Mouse (Mus musculus): ENCODE measurements around the gene Mybphl.

Mybphl gene

GRCm38 (mm10) chr3:108364270-108364995, at the start of gene Mybphl:
TSS of gene Mybphl (plus strand) at chr3:108364911.
- DNase-seq (ENCODE audit: low read depth, low spot score) = no peak

- DNase-seq (ENCODE audit: low read depth, low spot score) = no peak
These were observed 46.2 kb upstream of the Mybphl start for GRCm38 (mm10) chr3:108318517-108318916.

- DNase-seq (ENCODE audit: low read depth, low spot score) = no peak
These were observed 43.0 kb upstream of the Mybphl start for GRCm38 (mm10) chr3:108321671-108322070.

- no peak for DNase-seq (ENCODE audit: low read depth, low spot score)
These were observed 42.6 kb upstream of the Mybphl start for GRCm38 (mm10) chr3:108322136-108322535.

- DNase-seq (ENCODE audit: low read depth, low spot score) = no peak
These were observed 41.7 kb upstream of the Mybphl start for GRCm38 (mm10) chr3:108322962-108323361.

- no peak for DNase-seq (ENCODE audit: low read depth, low spot score)
These were observed 39.9 kb upstream of the Mybphl start for GRCm38 (mm10) chr3:108324837-108325236.

- DNase-seq (ENCODE audit: low read depth, low spot score) = no peak
These were observed 39.2 kb upstream of the Mybphl start for GRCm38 (mm10) chr3:108325521-108325920.

- no peak for DNase-seq (ENCODE audit: low read depth, low spot score)
These were observed 37.4 kb upstream of the Mybphl start for GRCm38 (mm10) chr3:108327275-108327674.

- DNase-seq (ENCODE audit: low read depth, low spot score) = no peak
These were observed 36.8 kb upstream of the Mybphl start for GRCm38 (mm10) chr3:108327916-108328315.

- DNase-seq (ENCODE audit: low read depth, low spot score) = no peak
These were observed 36.3 kb upstream of the Mybphl start for GRCm38 (mm10) chr3:108328441-108328841.

GRCm38 (mm10) chr3:108330812-108331211, 33.9 kb upstream of the Mybphl start:
- no peak for DNase-seq (ENCODE audit: low read depth, low spot score)

GRCm38 (mm10) chr3:108336878-108337277, 27.8 kb upstream of the Mybphl start:
- DNase-seq (ENCODE audit: low read depth, low spot score) = no peak

- DNase-seq (ENCODE audit: low read depth, low spot score) = no peak
These were observed 23.7 kb upstream of the Mybphl start for GRCm38 (mm10) chr3:108341040-108341439.

- DNase-seq (ENCODE audit: low read depth, low spot score) = no peak
These were observed 22.5 kb upstream of the Mybphl start for GRCm38 (mm10) chr3:108342185-108342584.

GRCm38 (mm10) chr3:108345855-108346254, 18.9 kb upstream of the Mybphl start:
- DNase-seq (ENCODE audit: low read depth, low spot score) = no peak

GRCm38 (mm10) chr3:108348376-108348775, 16.3 kb upstream of the Mybphl start:
- DNase-seq (ENCODE audit: low read depth, low spot score) = no peak

- DNase-seq (ENCODE audit: low read depth, low spot score) = no peak
These were observed 9.5 kb upstream of the Mybphl start for GRCm38 (mm10) chr3:108355245-108355644.

GRCm38 (mm10) chr3:108357051-108357450, 7.7 kb upstream of the Mybphl start:
- DNase-seq (ENCODE audit: low read depth, low spot score) = no peak

GRCm38 (mm10) chr3:108358445-108358844, 6.3 kb upstream of the Mybphl start:
- DNase-seq (ENCODE audit: low read depth, low spot score) = no peak

- no peak for DNase-seq (ENCODE audit: low read depth, low spot score)
These were observed 3.8 kb upstream of the Mybphl start for GRCm38 (mm10) chr3:108360894-108361293.

GRCm38 (mm10) chr3:108363626-108364025, 1.1 kb upstream of the Mybphl start:
- DNase-seq (ENCODE audit: low read depth, low spot score) = no peak

GRCm38 (mm10) chr3:108367173-108367572, 2.5 kb downstream of the Mybphl start:
- DNase-seq (ENCODE audit: low read depth, low spot score) = no peak

GRCm38 (mm10) chr3:108367828-108368227, 3.1 kb downstream of the Mybphl start:
- no peak for DNase-seq (ENCODE audit: low read depth, low spot score)

- DNase-seq (ENCODE audit: low read depth, low spot score) = no peak
These were observed 4.0 kb downstream of the Mybphl start for GRCm38 (mm10) chr3:108368721-108369120.

Data from CD4-positive, CD25-positive, alpha-beta regulatory T cell, adult 2 months (primary cell).